Mouse (Mus musculus): ENCODE data around the gene Kbtbd3. TPM values are rescaled to one million over a fixed set of nuclear protein-coding genes. Genes with fewer than 3 reads are reported as not detected.

Gene Kbtbd3
- polyA plus RNA-seq, 1 experiment from 2014 or later, result 15.6 TPM

- Histone ChIP-seq H3K9me3 (replicated peaks) (no peaks in the 10 kb centered on the region), H3K36me3 (peaks cover 9% of the 10 kb centered on the region; the same call in 1 of the 2 replicates), H3K4me1 (peaks cover 4% of the 10 kb centered on the region), H3K4me2 (no peak overlapping the region), H3K9ac (replicated peaks) (no peak overlapping the region), H3K27me3 (replicated peaks) (no peaks in the 10 kb centered on the region), H3K4me3 (replicated peaks) (no peak overlapping the region), H3K27ac (replicated peaks) (no peak overlapping the region)
- WGBS, result 96% methylated on average over 2 of the region's 2 CpGs
- ATAC-seq (ENCODE audit: low FRiP score), result no peak
Observed at GRCm38 (mm10) chr9:4315746-4316145, 6.1 kb downstream of the Kbtbd3 start.

DNA sequence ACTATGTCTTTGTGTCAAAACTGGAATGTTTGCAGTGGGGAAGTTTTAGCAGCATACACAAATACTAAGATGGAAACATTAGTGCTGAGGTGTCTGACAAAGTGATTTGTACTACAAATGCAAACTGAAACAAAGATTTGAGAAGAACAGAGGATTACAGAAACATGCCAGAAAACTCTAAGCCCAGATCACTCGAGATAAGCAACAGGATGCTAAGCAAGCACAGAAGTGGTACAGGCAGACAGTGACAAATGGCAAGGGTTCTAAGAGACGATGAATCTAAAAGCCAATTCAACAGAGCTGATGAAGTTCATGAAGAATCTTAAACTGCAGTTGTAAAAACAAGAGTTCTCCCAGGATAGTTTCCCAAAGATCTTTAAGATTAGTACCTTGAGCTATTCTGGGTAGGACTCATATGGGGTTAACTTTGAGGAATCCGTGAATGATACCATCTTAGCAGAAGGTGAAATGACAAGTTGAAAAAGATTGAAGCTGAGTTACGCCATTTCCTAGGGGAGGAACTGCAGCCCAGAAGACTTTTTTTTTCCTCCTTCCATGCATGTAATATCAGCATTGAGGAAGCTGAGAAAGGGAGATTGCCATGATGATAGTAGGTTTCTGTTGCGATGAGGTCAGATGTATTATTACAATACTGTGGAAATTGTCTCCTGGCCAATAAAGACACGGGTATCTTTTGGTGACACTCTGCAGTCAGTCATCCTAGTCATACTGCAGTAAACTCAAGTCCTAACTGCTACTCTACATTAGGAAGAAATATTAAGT lies 9.5 kb downstream of the Kbtbd3 start:
- H3K9ac ChIP-seq (replicated peaks), result no peak overlapping the region
- peaks cover 19% of the 10 kb centered on the region; the same call in 1 of the 2 replicates for H3K36me3 ChIP-seq
- H3K9me3 ChIP-seq (replicated peaks), result no peaks in the 10 kb centered on the region
- H3K4me2 ChIP-seq, result no peak overlapping the region
- WGBS, result 88% methylated on average over 6 of the region's 6 CpGs
- ATAC-seq (ENCODE audit: low FRiP score), result no peak
- H3K27me3 ChIP-seq (replicated peaks), result no peaks in the 10 kb centered on the region
- no peak overlapping the region for H3K27ac ChIP-seq (replicated peaks)
- H3K4me3 ChIP-seq (replicated peaks), result no peak overlapping the region
- no peaks in the 10 kb centered on the region for H3K4me1 ChIP-seq

- Histone ChIP-seq H3K27ac (replicated peaks) (no peak overlapping the region), H3K9me3 (replicated peaks) (no peaks in the 10 kb centered on the region), H3K27me3 (replicated peaks) (no peaks in the 10 kb centered on the region), H3K36me3 (no peaks in the 10 kb centered on the region), H3K4me3 (replicated peaks) (no peak overlapping the region), H3K4me1 (no peaks in the 10 kb centered on the region), H3K9ac (replicated peaks) (no peak overlapping the region), H3K4me2 (no peak overlapping the region)
- 97% methylated on average over 1 of the region's 1 CpGs for WGBS
- no peak for ATAC-seq (ENCODE audit: low FRiP score)
Observed at GRCm38 (mm10) chr9:4353163-4353562, 43.5 kb downstream of the Kbtbd3 start.

- peak within 1 kb of the TSS; percentile 77 for H3K4me2 ChIP-seq
- no peaks in the 10 kb centered on the region for H3K9me3 ChIP-seq (replicated peaks)
- no peaks in the 10 kb centered on the region for H3K36me3 ChIP-seq
- H3K4me3 ChIP-seq (replicated peaks), result peak within 1 kb of the TSS; percentile 82
- under 1% methylated on average over 31 of the region's 31 CpGs for WGBS
- no peaks in the 10 kb centered on the region for H3K27me3 ChIP-seq (replicated peaks)
- ATAC-seq (ENCODE audit: low FRiP score), result peak; percentile 100
- H3K4me1 ChIP-seq, result peaks cover 16% of the 10 kb centered on the region; the same call in 1 of the 2 replicates
- H3K9ac ChIP-seq (replicated peaks), result peak within 1 kb of the TSS; percentile 63
- H3K27ac ChIP-seq (replicated peaks), result peak within 1 kb of the TSS; percentile 87
Observed at GRCm38 (mm10) chr9:4375828-4376639, 66.4 kb downstream of the Kbtbd3 start, which contains the start of gene Msantd4. Gene Msantd4 (plus strand): TSS chr9:4376562.

- no peaks in the 10 kb centered on the region for H3K27me3 ChIP-seq (replicated peaks)
- peak overlapping the region; percentile 77 for H3K4me2 ChIP-seq
- WGBS, result 0% methylated on average over 15 of the region's 15 CpGs
- H3K4me1 ChIP-seq, result peaks cover 16% of the 10 kb centered on the region; the same call in 1 of the 2 replicates
- H3K4me3 ChIP-seq (replicated peaks), result peak overlapping the region; percentile 82
- H3K36me3 ChIP-seq, result no peaks in the 10 kb centered on the region
- ATAC-seq (ENCODE audit: low FRiP score), result no peak; the same call in 1 of the 2 replicates
- no peaks in the 10 kb centered on the region for H3K9me3 ChIP-seq (replicated peaks)
- H3K9ac ChIP-seq (replicated peaks), result peak overlapping the region; percentile 63
- peak overlapping the region; percentile 75 for H3K27ac ChIP-seq (replicated peaks)
Observed at GRCm38 (mm10) chr9:4376640-4377120, 67.0 kb downstream of the Kbtbd3 start.

Small RNA genes within 50 kb of the gene (microRNA-seq; reads per million reads assigned to microRNA genes)
- gene Gm22195 (not detected), gene Gm23992 (not detected)

Other genes with a start within 250 kb of the Kbtbd3 start
- 33.3 and 33.5 TPM in 2 replicates for gene Aasdhppt, start 362 bp upstream of the Kbtbd3 start, polyA plus RNA-seq (2015; fragmentation: Nextera tagmentation; extraction: Ambion mirVana)
- 39.1 and 41.1 TPM in 2 replicates for gene Msantd4, start 66.7 kb downstream of the Kbtbd3 start, polyA plus RNA-seq (2015; fragmentation: Nextera tagmentation; extraction: Ambion mirVana)

Data from neural tube, embryonic 15.5 days (tissue).